Mouse (Mus musculus) liver, embryonic 16.5 days (tissue): Measurements from ENCODE around the gene Derl3. TPM values are rescaled to one million over a fixed set of nuclear protein-coding genes. Genes with fewer than 3 reads are reported as not detected.

Source experiments
- ATAC-seq: fragments of 200-750 bp; cut with Nextera tagmentation; 2 replicates; pipeline ENCODE4 v1.8.0; 2017; ENCODE audit warnings: low read depth, mild to moderate bottlenecking, moderate number of reproducible peaks, moderate library complexity
- H3K27ac ChIP-seq: fragments of 300-500 bp; sonication (generic); 2 replicates; pipeline ENCODE4 v1.5.1; 2014; ENCODE audit warnings: mild to moderate bottlenecking, low read length
- H3K27me3 ChIP-seq: fragments of 300-500 bp; sonication (generic); 2 replicates; pipeline ENCODE4 v1.6.1; 2014; ENCODE audit warnings: low read depth, low read length, mixed read lengths; ENCODE audit not compliant: control insufficient read depth, insufficient read depth
- H3K36me3 ChIP-seq: fragments of 300-500 bp; sonication (generic); 2 replicates; pipeline ENCODE4 v1.6.1; 2014; ENCODE audit warnings: mild to moderate bottlenecking; ENCODE audit not compliant: control insufficient read depth, insufficient read depth
- H3K4me1 ChIP-seq: fragments of 300-500 bp; sonication (generic); 2 replicates; pipeline ENCODE4 v1.6.1; 2014; ENCODE audit warnings: low read depth, low read length, mixed read lengths; ENCODE audit not compliant: control insufficient read depth
- H3K4me2 ChIP-seq: fragments of 300-500 bp; sonication (generic); 2 replicates; pipeline ENCODE4 v1.6.1; 2014; ENCODE audit warnings: low read depth, low read length, mixed read lengths
- H3K4me3 ChIP-seq: fragments of 300-500 bp; sonication (generic); 2 replicates; pipeline ENCODE4 v1.5.1; 2014; ENCODE audit warnings: low read depth, mild to moderate bottlenecking, low read length
- H3K9ac ChIP-seq: fragments of 300-500 bp; sonication (generic); 2 replicates; pipeline ENCODE4 v1.6.1; 2014; ENCODE audit warnings: low read depth, low read length
- H3K9me3 ChIP-seq: fragments of 300-500 bp; sonication (generic); replicated peaks from 2 replicates; pipeline ENCODE4 v1.6.1; 2016; ENCODE audit warnings: low read length; ENCODE audit not compliant: control insufficient read depth
- WGBS: fragments of 180-500 bp; shearing (Covaris S2); extraction: QIAGEN DNeasy Blood & Tissue Kit; methylation state at CpG from one replicate; pipeline ENCODE4 v1.1.7; 2014; ENCODE audit not compliant: insufficient replicate concordance; 5-methylcytosine and 5-hydroxymethylcytosine counted together
- polyA plus RNA-seq: library from polyadenylated mRNA; unstranded; fragments of >200 nt; fragmentation: Nextera tagmentation; extraction: Ambion mirVana; gene quantifications from 2 replicates; pipeline ENCODE4 v1.2.1, GENCODE M21; 2015

The Derl3 gene
- polyA plus RNA-seq, 1 experiment from 2014 or later, result 0.85 TPM

DNA sequence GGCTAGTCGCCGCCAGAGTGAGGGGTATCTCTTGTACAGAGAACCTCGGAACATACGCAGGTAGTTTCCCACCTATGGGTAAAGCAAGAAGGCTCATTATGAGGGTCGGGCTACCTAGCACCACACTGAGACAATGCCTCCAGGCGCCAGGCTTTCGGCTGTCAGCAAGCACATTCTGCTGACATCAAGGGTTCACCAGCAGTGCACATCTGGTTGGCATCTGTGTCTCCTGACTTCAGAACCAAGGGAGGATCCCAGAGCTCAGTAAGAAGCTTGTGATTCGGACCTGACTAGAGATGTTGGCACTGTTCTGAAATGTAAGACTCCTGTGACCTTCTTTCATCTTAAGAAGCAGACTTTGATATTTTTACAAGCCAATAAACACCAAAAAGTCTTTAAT lies 23.6 kb downstream of the Derl3 start:
- Histone ChIP-seq H3K4me2 (no peak overlapping the region), H3K36me3 (no peaks in the 10 kb centered on the region), H3K9ac (no peak overlapping the region), H3K27me3 (no peaks in the 10 kb centered on the region), H3K9me3 (no peaks in the 10 kb centered on the region), H3K4me3 (no peak overlapping the region), H3K4me1 (peaks cover 14% of the 10 kb centered on the region), H3K27ac (no peak overlapping the region)
- no peak for ATAC-seq
- 77% methylated on average over 8 of the region's 8 CpGs for WGBS

GRCm38 (mm10) chr10:75919026-75919425 lies 25.8 kb downstream of the Derl3 start:
- Histone ChIP-seq H3K4me2 (no peak overlapping the region), H3K4me3 (no peak overlapping the region), H3K36me3 (no peaks in the 10 kb centered on the region), H3K27ac (no peak overlapping the region), H3K9me3 (no peaks in the 10 kb centered on the region), H3K4me1 (peaks cover 26% of the 10 kb centered on the region), H3K27me3 (no peaks in the 10 kb centered on the region), H3K9ac (no peak overlapping the region)
- ATAC-seq, result no peak
- WGBS, result 78% methylated on average over 5 of the region's 5 CpGs

DNA sequence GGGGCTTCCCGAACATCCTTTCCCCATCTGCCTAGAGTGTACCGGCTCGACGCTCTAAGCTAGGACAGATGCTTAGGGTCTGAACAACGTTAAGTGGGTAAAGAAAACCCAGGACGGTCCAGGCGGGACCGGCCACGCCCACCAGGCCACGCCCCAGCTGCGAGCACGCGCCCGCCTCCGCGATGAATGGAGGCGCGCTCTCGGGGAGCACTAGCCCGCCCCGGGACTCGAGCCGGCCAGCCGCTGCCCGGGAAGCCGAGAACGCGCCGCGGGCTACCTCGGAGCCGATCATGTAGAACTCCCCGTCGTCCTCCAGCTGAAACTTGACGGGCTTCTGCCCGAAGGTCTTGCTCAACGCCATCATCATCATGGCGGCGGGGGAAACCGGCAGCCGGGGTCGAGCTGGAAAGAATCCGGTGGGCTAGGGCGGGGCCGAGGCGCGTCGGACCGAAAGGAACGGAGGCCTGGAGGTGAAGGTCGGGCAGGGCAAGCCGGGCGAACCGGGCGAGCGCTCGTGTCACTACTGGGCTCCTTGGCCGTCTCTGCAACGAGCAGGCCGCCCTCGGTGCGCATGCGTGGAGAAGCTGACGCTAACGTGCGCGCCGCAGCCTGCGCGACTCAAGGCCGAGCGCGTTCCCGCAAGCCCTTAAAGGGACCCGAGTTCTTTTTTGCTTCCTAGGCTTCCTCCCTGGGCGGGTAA lies 28.0 kb downstream of the Derl3 start, which contains the start of gene Smarcb1:
Gene Smarcb1 (minus strand): TSS at position 592 of the 700 bp plus-strand sequence.
- peak within 1 kb of the TSS; percentile 92 for H3K9ac ChIP-seq
- H3K27me3 ChIP-seq, result no peaks in the 10 kb centered on the region
- H3K36me3 ChIP-seq, result no peaks in the 10 kb centered on the region
- under 1% methylated on average over 76 of the region's 76 CpGs for WGBS
- no peaks in the 10 kb centered on the region for H3K9me3 ChIP-seq
- peaks cover 26% of the 10 kb centered on the region for H3K4me1 ChIP-seq
- peak within 1 kb of the TSS; percentile 95 for H3K4me2 ChIP-seq
- ATAC-seq, result peak; percentile 94
- peak within 1 kb of the TSS; percentile 93 for H3K27ac ChIP-seq
- peak within 1 kb of the TSS; percentile 95 for H3K4me3 ChIP-seq

GRCm38 (mm10) chr10:75921726-75922560 lies 28.7 kb downstream of the Derl3 start:
- WGBS, result 4% methylated on average over 22 of the region's 22 CpGs
- H3K27me3 ChIP-seq, result no peaks in the 10 kb centered on the region

GRCm38 (mm10) chr10:75924324-75924723 lies 31.1 kb downstream of the Derl3 start:
- Histone ChIP-seq H3K27me3 (peaks cover 3% of the 10 kb centered on the region; the same call in 1 of the 2 replicates), H3K4me2 (no peak overlapping the region), H3K9me3 (no peaks in the 10 kb centered on the region), H3K4me3 (no peak overlapping the region), H3K9ac (no peak overlapping the region), H3K4me1 (peaks cover 23% of the 10 kb centered on the region), H3K36me3 (no peaks in the 10 kb centered on the region), H3K27ac (no peak overlapping the region)
- ATAC-seq, result no peak
- 43% methylated on average over 2 of the region's 2 CpGs for WGBS

More at GRCm38 (mm10) chr10:75921726-75922560, 28.7 kb downstream of the Derl3 start:
- Histone ChIP-seq H3K4me3 (peak overlapping the region; percentile 95), H3K4me1 (peaks cover 26% of the 10 kb centered on the region), H3K27ac (peak overlapping the region; percentile 61), H3K9me3 (no peaks in the 10 kb centered on the region), H3K9ac (peak overlapping the region; percentile 92), H3K36me3 (no peaks in the 10 kb centered on the region), H3K4me2 (peak overlapping the region; percentile 90)
- no peak for ATAC-seq

DNA sequence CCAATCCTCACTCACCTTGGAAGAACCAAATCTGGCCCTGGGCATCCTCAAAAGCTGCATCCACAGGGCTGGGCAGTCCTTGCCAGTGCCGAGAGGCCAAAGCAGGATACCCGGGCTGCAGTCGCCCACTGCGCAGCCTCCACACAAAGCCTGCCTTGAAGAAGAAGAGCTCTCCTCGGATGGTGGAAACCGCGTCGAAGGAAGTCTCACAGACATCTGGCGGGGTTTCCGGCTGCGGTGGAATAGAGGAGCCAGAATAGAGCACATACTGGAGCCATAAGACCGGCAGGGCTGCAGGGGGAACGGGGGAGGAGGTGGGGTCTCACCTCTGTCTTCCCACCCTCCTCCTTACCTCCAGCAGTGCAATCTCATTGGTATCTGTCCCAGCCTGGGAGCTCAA lies 33.2 kb downstream of the Derl3 start:
- ATAC-seq, result no peak
- Histone ChIP-seq H3K4me1 (peaks cover 14% of the 10 kb centered on the region), H3K27ac (no peak overlapping the region), H3K27me3 (peaks cover 22% of the 10 kb centered on the region), H3K36me3 (no peaks in the 10 kb centered on the region), H3K4me2 (no peak overlapping the region), H3K9ac (no peak overlapping the region), H3K9me3 (no peaks in the 10 kb centered on the region), H3K4me3 (no peak overlapping the region)
- 54% methylated on average over 13 of the region's 13 CpGs for WGBS

DNA sequence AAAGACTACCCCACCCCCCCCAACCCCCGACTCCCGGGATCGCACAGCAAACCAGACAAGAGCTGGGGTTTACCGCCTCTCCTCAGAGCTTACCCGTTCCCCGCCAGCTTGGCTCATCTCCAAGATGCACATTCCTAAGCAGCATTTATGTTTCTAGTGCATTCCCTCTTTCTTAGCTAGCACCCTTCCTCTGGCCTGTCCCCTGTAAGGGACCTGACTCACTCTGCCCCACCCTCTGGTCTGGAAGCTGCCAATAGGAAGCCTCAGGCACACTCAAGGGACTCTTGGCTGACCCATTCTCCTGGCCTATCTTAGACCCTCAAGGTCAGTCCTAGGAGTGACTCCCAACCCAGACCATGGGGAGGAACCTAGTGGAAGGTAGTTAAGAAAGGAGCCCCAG lies 37.1 kb downstream of the Derl3 start:
- WGBS, result 26% methylated on average over 6 of the region's 6 CpGs
- no peaks in the 10 kb centered on the region for H3K36me3 ChIP-seq
- H3K27me3 ChIP-seq, result peaks cover 47% of the 10 kb centered on the region
- H3K4me2 ChIP-seq, result no peak overlapping the region
- H3K4me3 ChIP-seq, result no peak overlapping the region
- H3K4me1 ChIP-seq, result peaks cover 11% of the 10 kb centered on the region
- ATAC-seq, result no peak
- H3K9me3 ChIP-seq, result no peaks in the 10 kb centered on the region
- no peak overlapping the region for H3K27ac ChIP-seq
- no peak overlapping the region for H3K9ac ChIP-seq

DNA sequence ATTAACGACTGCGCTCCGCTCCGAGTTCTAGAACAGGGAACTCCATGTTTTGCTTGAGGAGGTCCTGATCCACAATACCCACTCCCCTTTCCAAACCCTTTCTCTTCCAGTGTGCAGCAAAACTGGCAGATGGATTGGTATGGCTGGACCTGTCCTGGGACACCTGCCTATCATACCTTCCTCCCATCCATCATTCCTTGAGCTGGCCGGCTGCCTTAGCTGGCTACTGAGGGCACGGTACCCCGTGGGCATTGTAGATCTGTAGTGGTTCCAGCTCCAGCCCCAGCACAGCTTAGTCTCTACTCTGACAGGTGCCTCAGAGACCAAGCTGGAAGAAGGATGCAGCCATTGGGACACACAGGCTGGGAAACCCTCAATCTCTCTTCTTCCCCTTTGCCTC lies 38.1 kb downstream of the Derl3 start:
- Histone ChIP-seq H3K36me3 (no peaks in the 10 kb centered on the region), H3K27me3 (peaks cover 47% of the 10 kb centered on the region), H3K4me2 (no peak overlapping the region), H3K4me3 (no peak overlapping the region), H3K9ac (no peak overlapping the region), H3K4me1 (peaks cover 20% of the 10 kb centered on the region), H3K9me3 (no peaks in the 10 kb centered on the region), H3K27ac (no peak overlapping the region)
- 10% methylated on average over 7 of the region's 7 CpGs for WGBS
- ATAC-seq, result no peak
